Mouse (Mus musculus) CH12.LX (cell line): ENCODE results near the gene Aff1. TPM values are rescaled to one million over a fixed set of nuclear protein-coding genes. Genes with fewer than 3 reads are reported as not detected.

ENCODE experiments used
- DNase-seq: peaks from one replicate; pipeline ENCODE4 v3.0.0-alpha.2; 2013; ENCODE audit errors: extremely low read depth
- H3K27ac ChIP-seq: 2 replicates; pipeline ENCODE4 v1.5.1; 2012; ENCODE audit warnings: low read depth, mild to moderate bottlenecking, control low read depth, moderate library complexity; ENCODE audit not compliant: insufficient read depth
- H3K27me3 ChIP-seq: replicated peaks from 2 replicates; pipeline ENCODE3; 2012; ENCODE audit warnings: inconsistent platforms
- H3K36me3 ChIP-seq, 2 experiments: replicated peaks in 1 of 2; 2 replicates each; pipeline versions ENCODE3 to v1.6.1; 2012; ENCODE audit warnings: inconsistent platforms in 1 of 2, low read length in 1 of 2, mild to moderate bottlenecking in 1 of 2, mixed read lengths in 1 of 2, moderate library complexity in 1 of 2; ENCODE audit not compliant: control insufficient read depth in 1 of 2, insufficient read depth in 1 of 2
- H3K4me1 ChIP-seq, 2 experiments: 2 replicates each; pipeline ENCODE4 v1.6.1; 2012; ENCODE audit warnings: inconsistent platforms in 1 of 2, moderate library complexity in 1 of 2; ENCODE audit not compliant: insufficient read depth in 2 of 2, control insufficient read depth in 1 of 2
- H3K4me2 ChIP-seq: 2 replicates; pipeline ENCODE4 v1.6.1; 2012; ENCODE audit warnings: low read depth, mild to moderate bottlenecking, control low read depth; ENCODE audit not compliant: poor library complexity, insufficient read depth, severe bottlenecking
- H3K4me3 ChIP-seq, 3 experiments: fragments of 150-350 bp in 1 of 3; sonication (generic) in 1 of 3; replicated peaks in 1 of 3; 2 replicates each; pipeline versions ENCODE3 to v1.5.1; 2011 to 2012; ENCODE audit warnings: low read depth in 2 of 3, low read length in 2 of 3, mild to moderate bottlenecking in 2 of 3, moderate library complexity in 2 of 3, control low read depth in 1 of 3, improper control_type of control experiment in 1 of 3, inconsistent platforms in 1 of 3, mixed read lengths in 1 of 3; ENCODE audit not compliant: poor library complexity in 1 of 3
- H3K79me2 ChIP-seq: replicated peaks from 2 replicates; pipeline ENCODE4 v1.6.1; 2012; ENCODE audit warnings: mild to moderate bottlenecking, moderate library complexity; ENCODE audit not compliant: control insufficient read depth, poor library complexity, insufficient read depth, severe bottlenecking; ENCODE audit errors: extremely low read depth
- H3K9ac ChIP-seq: 2 replicates; pipeline ENCODE4 v1.6.1; 2012; ENCODE audit warnings: low read depth, mild to moderate bottlenecking, control low read depth, moderate library complexity; ENCODE audit not compliant: insufficient read depth
- H3K9me3 ChIP-seq: replicated peaks from 2 replicates; pipeline ENCODE3; 2012; ENCODE audit warnings: low read length, inconsistent platforms, mixed read lengths
- BHLHE40 ChIP-seq: IDR thresholded peaks from 2 replicates; pipeline ENCODE4 v1.6.1; 2011; ENCODE audit warnings: mild to moderate bottlenecking, low read depth, low read length, improper control_type of control experiment
- CHD1 ChIP-seq: IDR thresholded peaks from 2 replicates; pipeline ENCODE4 v1.6.1; 2012; ENCODE audit warnings: low read depth, low read length, improper control_type of control experiment, inconsistent platforms
- CTCF ChIP-seq, 2 experiments: IDR thresholded peaks in 1 of 2; conservative IDR thresholded peaks in 1 of 2; 2 replicates each; pipeline ENCODE4 v1.5.1; 2011 to 2012; ENCODE audit warnings: low read depth in 2 of 2, low read length in 2 of 2, improper control_type of control experiment in 1 of 2, inconsistent platforms in 1 of 2, mild to moderate bottlenecking in 1 of 2, moderate library complexity in 1 of 2
- EP300 ChIP-seq: IDR thresholded peaks from 2 replicates; pipeline ENCODE4 v1.6.1; 2011; ENCODE audit warnings: low read length, improper control_type of control experiment
- ETS1 ChIP-seq: conservative IDR thresholded peaks from 2 replicates; pipeline ENCODE4 v1.6.1; 2012; ENCODE audit warnings: low read depth, mild to moderate bottlenecking, inconsistent platforms, low read length, improper control_type of control experiment, moderate library complexity
- IRF4 ChIP-seq: IDR thresholded peaks from 2 replicates; pipeline ENCODE4 v1.6.1; 2014; ENCODE audit warnings: low read depth, mild to moderate bottlenecking, inconsistent platforms, low read length, improper control_type of control experiment
- JUND ChIP-seq: conservative IDR thresholded peaks from 2 replicates; pipeline ENCODE4 v1.6.1; 2011; ENCODE audit warnings: low read depth, low read length, improper control_type of control experiment
- KAT2A ChIP-seq: IDR thresholded peaks from 2 replicates; pipeline ENCODE4 v1.6.1; 2012; ENCODE audit warnings: low read length, improper control_type of control experiment, inconsistent platforms; ENCODE audit not compliant: insufficient replicate concordance
- MAFK ChIP-seq: IDR thresholded peaks from 2 replicates; pipeline ENCODE4 v1.6.1; 2011; ENCODE audit warnings: low read length, improper control_type of control experiment; ENCODE audit not compliant: insufficient replicate concordance
- MAX ChIP-seq: IDR thresholded peaks from 2 replicates; pipeline ENCODE4 v1.6.1; 2011; ENCODE audit warnings: low read length, improper control_type of control experiment
- MAZ ChIP-seq: IDR thresholded peaks from 2 replicates; pipeline ENCODE4 v1.6.1; 2012; ENCODE audit warnings: low read depth, mild to moderate bottlenecking, inconsistent platforms, low read length, improper control_type of control experiment, moderate library complexity
- MEF2A ChIP-seq: IDR thresholded peaks from 2 replicates; pipeline ENCODE4 v1.6.1; 2014; ENCODE audit warnings: low read depth, mild to moderate bottlenecking, inconsistent platforms, low read length, improper control_type of control experiment, borderline replicate concordance
- MXI1 ChIP-seq: IDR thresholded peaks from 2 replicates; pipeline ENCODE4 v1.6.1; 2011; ENCODE audit warnings: mild to moderate bottlenecking, low read depth, low read length, improper control_type of control experiment
- MYC ChIP-seq: IDR thresholded peaks from 2 replicates; pipeline ENCODE4 v1.6.1; 2011; ENCODE audit warnings: low read depth, mild to moderate bottlenecking, improper control_type of control experiment, low read length
- NRF1 ChIP-seq: IDR thresholded peaks from 2 replicates; pipeline ENCODE4 v1.6.1; 2014; ENCODE audit warnings: low read depth, mild to moderate bottlenecking, inconsistent platforms, low read length, improper control_type of control experiment, moderate library complexity
- RCOR1 ChIP-seq: conservative IDR thresholded peaks from 2 replicates; pipeline ENCODE4 v1.6.1; 2012; ENCODE audit warnings: low read depth, mild to moderate bottlenecking, inconsistent platforms, low read length, improper control_type of control experiment
- SIN3A ChIP-seq: IDR thresholded peaks from 2 replicates; pipeline ENCODE4 v1.6.1; 2012; ENCODE audit warnings: low read length, improper control_type of control experiment, inconsistent platforms
- TCF12 ChIP-seq: IDR thresholded peaks from 2 replicates; pipeline ENCODE4 v1.6.1; 2014; ENCODE audit warnings: low read depth, mild to moderate bottlenecking, inconsistent platforms, low read length, improper control_type of control experiment
- USF2 ChIP-seq: conservative IDR thresholded peaks from 2 replicates; pipeline ENCODE4 v1.6.1; 2011; ENCODE audit warnings: low read depth, low read length, improper control_type of control experiment
- ZC3H11A ChIP-seq: IDR thresholded peaks from 2 replicates; pipeline ENCODE4 v1.6.1; 2012; ENCODE audit warnings: low read depth, mild to moderate bottlenecking, inconsistent platforms, low read length, improper control_type of control experiment
- ZMIZ1 ChIP-seq: IDR thresholded peaks from 2 replicates; pipeline ENCODE4 v1.6.1; 2012; ENCODE audit warnings: low read depth, mild to moderate bottlenecking, inconsistent platforms, low read length, improper control_type of control experiment
- ZNF384 ChIP-seq: IDR thresholded peaks from 2 replicates; pipeline ENCODE4 v1.6.1; 2012; ENCODE audit warnings: low read depth, low read length, improper control_type of control experiment, inconsistent platforms
- dilution Hi-C: fragments of 300-500 bp; cut with MboI; formaldehyde crosslinking; loops from 2 replicates; pipeline ENCODE4 v1.14.3; 2020; ENCODE audit warnings: low sequenced_read_pairs; ENCODE audit not compliant: extremely low pct_unique_long_range_greater_than_20kb, extremely low pct_ligation_motif_present
- in situ Hi-C: fragments of 300-500 bp; cut with MboI; formaldehyde crosslinking; loops from 3 replicates; pipeline ENCODE4 v1.14.3; 2019; ENCODE audit warnings: low sequenced_read_pairs, low pct_ligation_motif_present, low pct_unique_long_range_greater_than_20kb, mixed read lengths
- polyA plus RNA-seq: library from polyadenylated mRNA; unstranded; fragments of >175 nt; gene quantifications from 2 replicates; pipeline ENCODE4 v1.2.1, GENCODE M21; 2012; ENCODE audit warnings: low read depth; ENCODE audit not compliant: insufficient read length
- total RNA-seq, 2 experiments: library from RNA; depleted of rRNA; stranded (reverse); fragments of 300-350 nt in 1 of 2; fragments of >200 nt in 1 of 2; gene quantifications; 2 replicates each; pipeline ENCODE4 v1.2.3; 2012 to 2014

Gene Aff1
- total and polyA plus RNA-seq, 3 experiments: 13.2 to 38.9 (median 21.8) TPM

DNA sequence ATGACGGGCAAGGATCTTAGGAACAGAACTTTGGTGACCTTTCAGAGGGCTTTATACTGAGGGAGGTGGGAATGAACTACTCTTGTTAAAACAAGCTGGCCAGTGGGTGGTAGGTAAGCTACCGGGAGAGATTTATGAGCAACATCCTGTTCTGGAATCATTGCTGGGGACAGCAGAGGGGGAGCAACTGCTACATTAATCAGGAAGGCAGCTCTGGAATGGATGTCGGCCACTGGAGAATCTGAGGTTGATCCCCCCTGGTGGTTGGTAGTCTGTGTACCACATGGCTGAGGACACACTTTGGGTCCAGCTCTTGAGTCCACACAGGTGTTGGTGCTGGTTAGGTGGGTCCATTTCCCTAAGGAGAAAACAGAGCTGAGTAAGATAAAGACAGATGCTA is 38.6 kb downstream of the Aff1 start:
- peaks cover 0 to 18% of the 10 kb centered on the region in 2 experiments for H3K36me3 ChIP-seq
- in situ Hi-C loops: no loop called here
- no peak overlapping the region for H3K9ac ChIP-seq
- TF ChIP-seq MXI1: no peak
- no peak for TF ChIP-seq EP300
- peak in 1 of 2 experiments; percentile 23; a peak in 2 of 4 replicates for TF ChIP-seq CTCF (conservative IDR thresholded peaks at IDR 0.05 in 1 of 2, IDR thresholded peaks at IDR 0.05 in 1 of 2; ENCODE audit: low read depth in 2 of 2, low read length in 2 of 2)
- TF ChIP-seq MEF2A: no peak
- TF ChIP-seq ZC3H11A: no peak
- no peak for TF ChIP-seq ZMIZ1
- 0 out of 2 replicates have a peak, but pooled peaks have one; percentile 19 for TF ChIP-seq MYC
- TF ChIP-seq SIN3A: no peak
- no peak for TF ChIP-seq ZNF384
- H3K4me1 ChIP-seq: peaks cover 32 to 90% of the 10 kb centered on the region in 2 experiments
- no peak overlapping the region for H3K4me3 ChIP-seq
- peaks cover 51% of the 10 kb centered on the region for H3K79me2 ChIP-seq
- no peak overlapping the region for H3K4me2 ChIP-seq
- no peaks in the 10 kb centered on the region for H3K9me3 ChIP-seq
- H3K27me3 ChIP-seq: no peaks in the 10 kb centered on the region
- peak overlapping the region; percentile 77 for H3K27ac ChIP-seq
- DNase-seq: no peak
- dilution Hi-C loops: no loop called here

DNA sequence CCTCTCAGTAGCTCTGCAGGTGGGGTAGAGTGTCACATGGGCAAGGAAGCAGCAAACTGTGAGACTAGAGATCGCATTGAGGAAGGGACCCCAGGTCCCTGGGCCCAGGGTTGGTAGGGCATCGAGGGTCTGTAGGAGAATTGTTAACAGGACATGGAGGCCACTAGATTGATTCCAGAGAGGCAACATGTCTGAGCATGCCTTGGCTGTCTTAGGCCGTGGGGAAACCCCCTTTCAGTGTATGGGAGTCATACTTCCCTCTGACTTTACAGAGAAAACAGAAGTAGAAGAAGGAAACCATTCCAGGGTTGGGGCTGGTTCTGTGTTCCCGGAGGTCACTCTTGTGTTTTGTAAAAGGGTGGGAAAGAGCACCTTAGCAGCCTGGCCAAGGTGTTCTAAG is 40.4 kb downstream of the Aff1 start:
- H3K4me3 ChIP-seq: no peak overlapping the region
- 0 out of 2 replicates have a peak overlapping the region, but pooled peaks have one; percentile 30 for H3K9ac ChIP-seq
- peaks cover 41 to 96% of the 10 kb centered on the region in 2 experiments for H3K4me1 ChIP-seq
- TF ChIP-seq MXI1 (peak; percentile 23; the same call in 1 of the 2 replicates), TCF12 (peak; percentile 64; the same call in 1 of the 2 replicates), EP300 (peak; percentile 94), MAZ (0 out of 2 replicates have a peak, but pooled peaks have one; percentile 52), CHD1 (peak; percentile 99), JUND (peak; percentile 29; the same call in 1 of the 2 replicates), IRF4 (peak; percentile 89), RCOR1 (peak; percentile 85), KAT2A (0 out of 2 replicates have a peak, but pooled peaks have one; percentile 38), MEF2A (peak; percentile 51), USF2 (no peak), BHLHE40 (peak; percentile 57; the same call in 1 of the 2 replicates), NRF1 (0 out of 2 replicates have a peak, but pooled peaks have one; percentile 13), MAFK (no peak), ETS1 (peak; percentile 65), MAX (no peak)
- H3K79me2 ChIP-seq: peaks cover 53% of the 10 kb centered on the region
- H3K4me2 ChIP-seq: peak overlapping the region; percentile 52
- in situ Hi-C loops: no loop called here
- no peaks in the 10 kb centered on the region for H3K27me3 ChIP-seq
- no peaks in the 10 kb centered on the region for H3K9me3 ChIP-seq
- H3K27ac ChIP-seq: peak overlapping the region; percentile 96
- H3K36me3 ChIP-seq: peaks cover 0 to 25% of the 10 kb centered on the region in 2 experiments
- peak; percentile 89 for DNase-seq
- dilution Hi-C loops: no loop called here
